Mouse (Mus musculus) lung, embryonic 14.5 days (tissue): Measurements from ENCODE around the gene Ros1. TPM values are rescaled to one million over a fixed set of nuclear protein-coding genes. Genes with fewer than 3 reads are reported as not detected.

Source experiments
- ATAC-seq: fragments of 200-750 bp; cut with Nextera tagmentation; 2 replicates; pipeline ENCODE4 v1.8.0; 2017; ENCODE audit warnings: mild to moderate bottlenecking, moderate TSS enrichment, moderate library complexity; ENCODE audit not compliant: insufficient read depth
- DNase-seq: peaks from one replicate; pipeline ENCODE4 v3.0.0-alpha.2; 2015
- H3K27ac ChIP-seq: fragments of 300-500 bp; sonication (generic); 2 replicates; pipeline ENCODE4 v1.5.1; 2014; ENCODE audit warnings: low read depth, mild to moderate bottlenecking, moderate library complexity
- H3K27me3 ChIP-seq: fragments of 300-500 bp; sonication (generic); 2 replicates; pipeline ENCODE4 v1.6.1; 2014; ENCODE audit warnings: low read length, control low read depth; ENCODE audit not compliant: insufficient read depth
- H3K36me3 ChIP-seq: fragments of 300-500 bp; sonication (generic); 2 replicates; pipeline ENCODE4 v1.6.1; 2014; ENCODE audit warnings: control low read depth; ENCODE audit not compliant: insufficient read depth
- H3K4me1 ChIP-seq: fragments of 300-500 bp; sonication (generic); 2 replicates; pipeline ENCODE4 v1.6.1; 2014; ENCODE audit warnings: antibody characterized with exemption, control low read depth; ENCODE audit not compliant: insufficient read depth
- H3K4me2 ChIP-seq: fragments of 300-500 bp; sonication (generic); 2 replicates; pipeline ENCODE4 v1.6.1; 2014; ENCODE audit warnings: mild to moderate bottlenecking
- H3K4me3 ChIP-seq: fragments of 300-500 bp; sonication (generic); 2 replicates; pipeline ENCODE4 v1.5.1; 2014; ENCODE audit warnings: low read depth, low read length
- H3K9ac ChIP-seq: fragments of 300-500 bp; sonication (generic); 2 replicates; pipeline ENCODE4 v1.6.1; 2014
- H3K9me3 ChIP-seq: fragments of 300-500 bp; sonication (generic); 2 replicates; pipeline ENCODE4 v1.6.1; 2016; ENCODE audit warnings: low read depth, low read length, control low read depth
- CTCF ChIP-seq: IDR thresholded peaks from 2 replicates; pipeline ENCODE4 v1.5.1; 2016; ENCODE audit warnings: antibody characterized with exemption, low read depth
- WGBS: fragments of 180-500 bp; shearing (Covaris S2); extraction: QIAGEN DNeasy Blood & Tissue Kit; methylation state at CpG from one replicate; pipeline ENCODE4 v1.1.7; 2014; 5-methylcytosine and 5-hydroxymethylcytosine counted together
- polyA plus RNA-seq: library from polyadenylated mRNA; unstranded; fragments of >200 nt; fragmentation: Nextera tagmentation; extraction: Ambion mirVana; gene quantifications from 2 replicates; pipeline ENCODE4 v1.2.1, GENCODE M21; 2014

Gene Ros1
- polyA plus RNA-seq, 1 experiment from 2014 or later: 0.07 TPM

- ATAC-seq (no peak), DNase-seq (no peak)
- H3K36me3 ChIP-seq: no peaks in the 10 kb centered on the region
- no peaks in the 10 kb centered on the region for H3K9me3 ChIP-seq
- no peak overlapping the region for H3K9ac ChIP-seq
- no peak overlapping the region for H3K4me3 ChIP-seq
- no peaks in the 10 kb centered on the region for H3K4me1 ChIP-seq
- no peak overlapping the region for H3K27ac ChIP-seq
- no peak overlapping the region for H3K4me2 ChIP-seq
- peaks cover 66% of the 10 kb centered on the region for H3K27me3 ChIP-seq
- 3% methylated on average over 11 of the region's 11 CpGs for WGBS
- no peak for TF ChIP-seq CTCF
These were observed 166.3 kb downstream of the Ros1 start for GRCm38 (mm10) chr10:52028561-52029370.

- Histone ChIP-seq H3K27me3 (peaks cover 78% of the 10 kb centered on the region), H3K9ac (no peak overlapping the region), H3K36me3 (no peaks in the 10 kb centered on the region), H3K27ac (no peak overlapping the region), H3K4me3 (peak overlapping the region; percentile 36), H3K4me2 (peak overlapping the region; percentile 66), H3K9me3 (no peaks in the 10 kb centered on the region), H3K4me1 (no peaks in the 10 kb centered on the region)
- peak; percentile 67 for ATAC-seq
- DNase-seq: no peak
- no peak for TF ChIP-seq CTCF
- 1% methylated on average over 68 of the region's 68 CpGs for WGBS
These were observed 167.6 kb downstream of the Ros1 start for GRCm38 (mm10) chr10:52027161-52028035.

GRCm38 (mm10) chr10:52025821-52026220 lies 169.2 kb downstream of the Ros1 start:
- no peak overlapping the region for H3K4me2 ChIP-seq
- peaks cover 88% of the 10 kb centered on the region for H3K27me3 ChIP-seq
- no peaks in the 10 kb centered on the region for H3K36me3 ChIP-seq
- no peak for DNase-seq
- no peak overlapping the region for H3K9ac ChIP-seq
- H3K9me3 ChIP-seq: no peaks in the 10 kb centered on the region
- ATAC-seq: no peak
- no peaks in the 10 kb centered on the region for H3K4me1 ChIP-seq
- H3K4me3 ChIP-seq: no peak overlapping the region
- H3K27ac ChIP-seq: no peak overlapping the region
- TF ChIP-seq CTCF: no peak
- 20% methylated on average over 7 of the region's 7 CpGs for WGBS

- ATAC-seq (no peak), DNase-seq (no peak)
- peaks cover 94% of the 10 kb centered on the region for H3K27me3 ChIP-seq
- no peaks in the 10 kb centered on the region for H3K9me3 ChIP-seq
- 0% methylated on average over 1 of the region's 1 CpGs for WGBS
- no peak for TF ChIP-seq CTCF
- H3K36me3 ChIP-seq: no peaks in the 10 kb centered on the region
- H3K4me2 ChIP-seq: no peak overlapping the region
- H3K4me3 ChIP-seq: no peak overlapping the region
- no peak overlapping the region for H3K9ac ChIP-seq
- no peak overlapping the region for H3K27ac ChIP-seq
- H3K4me1 ChIP-seq: no peaks in the 10 kb centered on the region
These were observed 169.8 kb downstream of the Ros1 start for GRCm38 (mm10) chr10:52025291-52025690.

GRCm38 (mm10) chr10:52024053-52024410 lies 171.0 kb downstream of the Ros1 start:
- ATAC-seq: no peak
- H3K27ac ChIP-seq: no peak overlapping the region
- no peaks in the 10 kb centered on the region for H3K9me3 ChIP-seq
- no peak overlapping the region for H3K9ac ChIP-seq
- H3K4me1 ChIP-seq: no peaks in the 10 kb centered on the region
- H3K4me3 ChIP-seq: no peak overlapping the region
- no peak for TF ChIP-seq CTCF
- H3K4me2 ChIP-seq: no peak overlapping the region
- H3K27me3 ChIP-seq: peaks cover 90% of the 10 kb centered on the region
- WGBS: 13% methylated on average over 2 of the region's 2 CpGs
- no peak for DNase-seq
- no peaks in the 10 kb centered on the region for H3K36me3 ChIP-seq

- DNase-seq (no peak), ATAC-seq (no peak)
- Histone ChIP-seq H3K9me3 (no peaks in the 10 kb centered on the region), H3K9ac (no peak overlapping the region), H3K36me3 (no peaks in the 10 kb centered on the region), H3K4me1 (no peaks in the 10 kb centered on the region), H3K27me3 (peaks cover 85% of the 10 kb centered on the region), H3K4me2 (peak overlapping the region; percentile 85), H3K27ac (no peak overlapping the region), H3K4me3 (peak overlapping the region; percentile 43; the same call in 1 of the 2 replicates)
- TF ChIP-seq CTCF: no peak
- WGBS: 4% methylated on average over 17 of the region's 17 CpGs
These were observed 171.6 kb downstream of the Ros1 start for GRCm38 (mm10) chr10:52023213-52024052.
